Mouse (Mus musculus) mature B cell (primary cell): ENCODE measurements around the gene Gpx7.
"Not testable (repeated sequence)": the region's sequence is repeated elsewhere in the genome, so short reads cannot be mapped to it uniquely, and the experiment has no call there.

Source experiments
- in situ Hi-C: fragments of 300-500 bp; cut with MboI; formaldehyde crosslinking; loops from 2 replicates; pipeline ENCODE4 v1.14.3; 2019

The Gpx7 gene

GRCm38 (mm10) chr4:108391124-108391523 lies 15.6 kb downstream of the Gpx7 start:
- in situ Hi-C loops = no loop called here

- in situ Hi-C loops = no loop called here
Observed at GRCm38 (mm10) chr4:108388741-108389140, 18.0 kb downstream of the Gpx7 start.

- in situ Hi-C loops = no loop called here
Observed at GRCm38 (mm10) chr4:108387681-108388253, 19.0 kb downstream of the Gpx7 start.

GRCm38 (mm10) chr4:108387106-108387505 lies 19.7 kb downstream of the Gpx7 start:
- in situ Hi-C loops = no loop called here

- in situ Hi-C loops = no loop called here
Observed at GRCm38 (mm10) chr4:108386087-108386486, 20.7 kb downstream of the Gpx7 start.

GRCm38 (mm10) chr4:108383183-108383714 lies 23.5 kb downstream of the Gpx7 start, which contains the start of gene Shisal2a:
Gene Shisal2a (minus strand): TSS chr4:108383349.
- in situ Hi-C loops = no loop called here

- in situ Hi-C loops = no loop called here
Observed at GRCm38 (mm10) chr4:108380146-108380545, 26.6 kb downstream of the Gpx7 start.

- in situ Hi-C loops = no loop called here
Observed at GRCm38 (mm10) chr4:108379476-108379875, 27.3 kb downstream of the Gpx7 start.

- in situ Hi-C loops = no loop called here
Observed at GRCm38 (mm10) chr4:108372166-108372565, 34.6 kb downstream of the Gpx7 start.

- in situ Hi-C loops = no loop called here
Observed at GRCm38 (mm10) chr4:108371421-108371820, 35.3 kb downstream of the Gpx7 start.

- in situ Hi-C loops = no loop called here
Observed at GRCm38 (mm10) chr4:108370409-108370808, 36.4 kb downstream of the Gpx7 start.

- in situ Hi-C loops = no loop called here
Observed at GRCm38 (mm10) chr4:108369254-108369653, 37.5 kb downstream of the Gpx7 start.

GRCm38 (mm10) chr4:108364111-108364476 lies 42.7 kb downstream of the Gpx7 start:
- in situ Hi-C loops = no loop called here

- in situ Hi-C loops = no loop called here
Observed at GRCm38 (mm10) chr4:108363355-108364110, 43.2 kb downstream of the Gpx7 start.

- in situ Hi-C loops = no loop called here
Observed at GRCm38 (mm10) chr4:108362321-108363261, 44.2 kb downstream of the Gpx7 start.

- in situ Hi-C loops = no loop called here
Observed at GRCm38 (mm10) chr4:108360136-108361055, 46.4 kb downstream of the Gpx7 start.

- in situ Hi-C loops = no loop called here
Observed at GRCm38 (mm10) chr4:108358498-108358897, 48.3 kb downstream of the Gpx7 start.

GRCm38 (mm10) chr4:108357458-108357857 lies 49.3 kb downstream of the Gpx7 start:
- in situ Hi-C loops = no loop called here

- in situ Hi-C loops = not testable (repeated sequence)
Observed at GRCm38 (mm10) chr4:108353591-108353990, 53.2 kb downstream of the Gpx7 start.

- in situ Hi-C loops = no loop called here
Observed at GRCm38 (mm10) chr4:108350819-108351218, 55.9 kb downstream of the Gpx7 start.
